Mouse (Mus musculus): ENCODE data around the gene Uqcc2. TPM values are rescaled to one million over a fixed set of nuclear protein-coding genes. Genes with fewer than 3 reads are reported as not detected.

Uqcc2 gene
- polyA plus RNA-seq, 1 experiment from 2014 or later = 257 TPM

Small RNA genes within 50 kb of the gene (microRNA-seq; reads per million reads assigned to microRNA genes)
- gene Mir7677 = not detected

Other genes with a start within 250 kb of the Uqcc2 start
- gene Kifc5b, start 216.8 kb downstream of the Uqcc2 start, polyA plus RNA-seq (2015; fragmentation: Nextera tagmentation; extraction: Ambion mirVana) = 8.0 and 9.8 TPM in 2 replicates
- 7.6 and 8.7 TPM in 2 replicates for gene Phf1, start 200.9 kb downstream of the Uqcc2 start, polyA plus RNA-seq (2015; fragmentation: Nextera tagmentation; extraction: Ambion mirVana)
- gene Cuta, start 194.3 kb downstream of the Uqcc2 start, polyA plus RNA-seq (2015; fragmentation: Nextera tagmentation; extraction: Ambion mirVana) = 182 and 184 TPM in 2 replicates
- gene Syngap1, start 192.7 kb downstream of the Uqcc2 start, polyA plus RNA-seq (2015; fragmentation: Nextera tagmentation; extraction: Ambion mirVana) = 1.5 and 2.1 TPM in 2 replicates
- 16.3 and 16.9 TPM in 2 replicates for gene Zbtb9, start 160.7 kb downstream of the Uqcc2 start, polyA plus RNA-seq (2015; fragmentation: Nextera tagmentation; extraction: Ambion mirVana)
- gene Bak1, start 104.9 kb downstream of the Uqcc2 start, polyA plus RNA-seq (2015; fragmentation: Nextera tagmentation; extraction: Ambion mirVana) = 5.2 and 6.0 TPM in 2 replicates
- 4.7 and 4.9 TPM in 2 replicates for gene Itpr3, start 76.6 kb downstream of the Uqcc2 start, polyA plus RNA-seq (2015; fragmentation: Nextera tagmentation; extraction: Ambion mirVana)
- 0.07 and 0.11 TPM in 2 replicates for gene Ip6k3, start 33.9 kb upstream of the Uqcc2 start, polyA plus RNA-seq (2015; fragmentation: Nextera tagmentation; extraction: Ambion mirVana)
- 16.1 and 17.2 TPM in 2 replicates for gene Lemd2, start 70.6 kb upstream of the Uqcc2 start, polyA plus RNA-seq (2015; fragmentation: Nextera tagmentation; extraction: Ambion mirVana)

All from lung, embryonic 15.5 days (tissue).